Mouse (Mus musculus): ENCODE results near the gene Arfgef2. TPM values are rescaled to one million over a fixed set of nuclear protein-coding genes. Genes with fewer than 3 reads are reported as not detected.

Arfgef2 gene
- polyA plus RNA-seq, 1 experiment from 2014 or later: 5.6 TPM

- Histone ChIP-seq H3K4me3 (ENCODE audit: low read depth, low read length) (no peak overlapping the region), H3K9me3 (ENCODE audit: control insufficient read depth, low read length) (no peaks in the 10 kb centered on the region), H3K4me2 (ENCODE audit: low read depth, low read length) (no peak overlapping the region), H3K9ac (replicated peaks; ENCODE audit: low read depth, low read length) (no peak overlapping the region), H3K27ac (ENCODE audit: low read depth, low read length) (no peak overlapping the region), H3K27me3 (ENCODE audit: control insufficient read depth, insufficient read depth, low read length) (no peaks in the 10 kb centered on the region), H3K4me1 (ENCODE audit: control insufficient read depth, insufficient read depth, low read length) (no peaks in the 10 kb centered on the region), H3K36me3 (ENCODE audit: control insufficient read depth, insufficient read depth, low read length) (peaks cover 52% of the 10 kb centered on the region)
- 70% methylated on average over 5 of the region's 5 CpGs for WGBS
- ATAC-seq (ENCODE audit: low read depth): no peak
Measured at GRCm38 (mm10) chr2:166934416-166934815, 129.0 kb downstream of the Arfgef2 start.

- Histone ChIP-seq H3K27ac (ENCODE audit: low read depth, low read length) (no peak overlapping the region), H3K4me3 (ENCODE audit: low read depth, low read length) (no peak overlapping the region), H3K4me2 (ENCODE audit: low read depth, low read length) (no peak overlapping the region), H3K4me1 (ENCODE audit: control insufficient read depth, insufficient read depth, low read length) (no peaks in the 10 kb centered on the region), H3K9me3 (ENCODE audit: control insufficient read depth, low read length) (no peaks in the 10 kb centered on the region), H3K27me3 (ENCODE audit: control insufficient read depth, insufficient read depth, low read length) (no peaks in the 10 kb centered on the region), H3K36me3 (ENCODE audit: control insufficient read depth, insufficient read depth, low read length) (peaks cover 46% of the 10 kb centered on the region), H3K9ac (replicated peaks; ENCODE audit: low read depth, low read length) (no peak overlapping the region)
- no peak for ATAC-seq (ENCODE audit: low read depth)
- 92% methylated on average over 7 of the region's 7 CpGs for WGBS
Measured at GRCm38 (mm10) chr2:166935582-166935981, 130.2 kb downstream of the Arfgef2 start.

- H3K9ac ChIP-seq (replicated peaks; ENCODE audit: low read depth, low read length): no peak overlapping the region
- H3K9me3 ChIP-seq (ENCODE audit: control insufficient read depth, low read length): no peaks in the 10 kb centered on the region
- H3K4me3 ChIP-seq (ENCODE audit: low read depth, low read length): no peak overlapping the region
- no peak overlapping the region for H3K27ac ChIP-seq (ENCODE audit: low read depth, low read length)
- peaks cover 52% of the 10 kb centered on the region for H3K36me3 ChIP-seq (ENCODE audit: control insufficient read depth, insufficient read depth, low read length)
- ATAC-seq (ENCODE audit: low read depth): no peak
- no peaks in the 10 kb centered on the region for H3K27me3 ChIP-seq (ENCODE audit: control insufficient read depth, insufficient read depth, low read length)
- no peaks in the 10 kb centered on the region for H3K4me1 ChIP-seq (ENCODE audit: control insufficient read depth, insufficient read depth, low read length)
- H3K4me2 ChIP-seq (ENCODE audit: low read depth, low read length): no peak overlapping the region
- WGBS: 88% methylated on average over 2 of the region's 2 CpGs
Measured at GRCm38 (mm10) chr2:166936166-166936565, 130.8 kb downstream of the Arfgef2 start.

- no peak overlapping the region for H3K27ac ChIP-seq (ENCODE audit: low read depth, low read length)
- H3K4me3 ChIP-seq (ENCODE audit: low read depth, low read length): no peak overlapping the region
- no peaks in the 10 kb centered on the region for H3K4me1 ChIP-seq (ENCODE audit: control insufficient read depth, insufficient read depth, low read length)
- no peak for ATAC-seq (ENCODE audit: low read depth)
- peaks cover 53% of the 10 kb centered on the region for H3K36me3 ChIP-seq (ENCODE audit: control insufficient read depth, insufficient read depth, low read length)
- H3K27me3 ChIP-seq (ENCODE audit: control insufficient read depth, insufficient read depth, low read length): no peaks in the 10 kb centered on the region
- no peak overlapping the region for H3K9ac ChIP-seq (replicated peaks; ENCODE audit: low read depth, low read length)
- no peaks in the 10 kb centered on the region for H3K9me3 ChIP-seq (ENCODE audit: control insufficient read depth, low read length)
- WGBS: 89% methylated on average over 2 of the region's 2 CpGs
- no peak overlapping the region for H3K4me2 ChIP-seq (ENCODE audit: low read depth, low read length)
Measured at GRCm38 (mm10) chr2:166943146-166943545, 137.8 kb downstream of the Arfgef2 start.

GRCm38 (mm10) chr2:166944346-166944745, 139.0 kb downstream of the Arfgef2 start:
- Histone ChIP-seq H3K4me3 (ENCODE audit: low read depth, low read length) (no peak overlapping the region), H3K4me2 (ENCODE audit: low read depth, low read length) (no peak overlapping the region), H3K27me3 (ENCODE audit: control insufficient read depth, insufficient read depth, low read length) (no peaks in the 10 kb centered on the region), H3K4me1 (ENCODE audit: control insufficient read depth, insufficient read depth, low read length) (no peaks in the 10 kb centered on the region), H3K9ac (replicated peaks; ENCODE audit: low read depth, low read length) (no peak overlapping the region), H3K9me3 (ENCODE audit: control insufficient read depth, low read length) (no peaks in the 10 kb centered on the region), H3K27ac (ENCODE audit: low read depth, low read length) (no peak overlapping the region), H3K36me3 (ENCODE audit: control insufficient read depth, insufficient read depth, low read length) (peaks cover 60% of the 10 kb centered on the region)
- ATAC-seq (ENCODE audit: low read depth): no peak
- WGBS: 85% methylated on average over 1 of the region's 1 CpGs

GRCm38 (mm10) chr2:166945456-166945855, 140.1 kb downstream of the Arfgef2 start:
- Histone ChIP-seq H3K27ac (ENCODE audit: low read depth, low read length) (no peak overlapping the region), H3K36me3 (ENCODE audit: control insufficient read depth, insufficient read depth, low read length) (peaks cover 70% of the 10 kb centered on the region), H3K9ac (replicated peaks; ENCODE audit: low read depth, low read length) (no peak overlapping the region), H3K4me1 (ENCODE audit: control insufficient read depth, insufficient read depth, low read length) (no peaks in the 10 kb centered on the region), H3K4me3 (ENCODE audit: low read depth, low read length) (no peak overlapping the region), H3K4me2 (ENCODE audit: low read depth, low read length) (no peak overlapping the region), H3K27me3 (ENCODE audit: control insufficient read depth, insufficient read depth, low read length) (no peaks in the 10 kb centered on the region), H3K9me3 (ENCODE audit: control insufficient read depth, low read length) (no peaks in the 10 kb centered on the region)
- 65% methylated on average over 4 of the region's 4 CpGs for WGBS
- 0 out of 2 replicates have a peak, but pooled peaks have one; percentile 28 for ATAC-seq (ENCODE audit: low read depth)

Other genes starting within 250 kb of the Arfgef2 start
- gene Prex1, start 91.8 kb upstream of the Arfgef2 start, polyA plus RNA-seq (2014; fragmentation: Nextera tagmentation; extraction: Ambion mirVana): 25.9 and 29.4 TPM in 2 replicates
- gene Trp53rkb, start 13.1 kb upstream of the Arfgef2 start, polyA plus RNA-seq (2014; fragmentation: Nextera tagmentation; extraction: Ambion mirVana): 9.4 and 9.8 TPM in 2 replicates
- 117 and 121 TPM in 2 replicates for gene Cse1l, start 100.5 kb downstream of the Arfgef2 start, polyA plus RNA-seq (2014; fragmentation: Nextera tagmentation; extraction: Ambion mirVana)
- 104 and 112 TPM in 2 replicates for gene Stau1, start 190.7 kb downstream of the Arfgef2 start, polyA plus RNA-seq (2014; fragmentation: Nextera tagmentation; extraction: Ambion mirVana)
- 28.8 and 33.9 TPM in 2 replicates for gene Ddx27, start 209.6 kb downstream of the Arfgef2 start, polyA plus RNA-seq (2014; fragmentation: Nextera tagmentation; extraction: Ambion mirVana)

Measured in neural tube, embryonic 14.5 days (tissue).